Mouse (Mus musculus): ENCODE data around the gene Capn12. TPM values are rescaled to one million over a fixed set of nuclear protein-coding genes. Genes with fewer than 3 reads are reported as not detected.

Capn12 gene
- polyA plus RNA-seq, 1 experiment from 2014 or later: 1.9 TPM

GRCm38 (mm10) chr7:28849700-28850236 is 31.5 kb upstream of the Capn12 start:
- H3K4me2 ChIP-seq (replicated peaks; ENCODE audit: low read depth): no peak overlapping the region
- peak; percentile 70 for DNase-seq (ENCODE audit: low spot score)
- WGBS: 25% methylated on average over 1 of the region's 1 CpGs
- no peak overlapping the region for H3K4me3 ChIP-seq (ENCODE audit: low read depth, low read length)
- H3K4me1 ChIP-seq (replicated peaks; ENCODE audit: control insufficient read depth, insufficient read depth): peaks cover 3% of the 10 kb centered on the region; the same call in 1 of the 2 replicates
- H3K9me3 ChIP-seq (ENCODE audit: control insufficient read depth, low read length): no peaks in the 10 kb centered on the region
- peak overlapping the region; percentile 84 for H3K27ac ChIP-seq (replicated peaks)
- no peak for TF ChIP-seq CTCF (IDR thresholded peaks at IDR 0.05; ENCODE audit: low read depth)
- no peak for TF ChIP-seq EP300 (optimal IDR thresholded peaks at IDR 0.05)
- peak; percentile 86 for ATAC-seq (ENCODE audit: low FRiP score, low TSS enrichment)
- H3K36me3 ChIP-seq (ENCODE audit: control insufficient read depth, insufficient read depth, low read length): no peaks in the 10 kb centered on the region
- no peaks in the 10 kb centered on the region for H3K27me3 ChIP-seq (ENCODE audit: control insufficient read depth, insufficient read depth, low read length)
- no peak overlapping the region for H3K9ac ChIP-seq (ENCODE audit: low read length)

- Histone ChIP-seq H3K4me3 (ENCODE audit: low read depth, low read length) (no peak overlapping the region), H3K4me1 (replicated peaks; ENCODE audit: control insufficient read depth, insufficient read depth) (peaks cover 3% of the 10 kb centered on the region; the same call in 1 of the 2 replicates), H3K36me3 (ENCODE audit: control insufficient read depth, insufficient read depth, low read length) (no peaks in the 10 kb centered on the region), H3K9me3 (ENCODE audit: control insufficient read depth, low read length) (no peaks in the 10 kb centered on the region), H3K27ac (replicated peaks) (peak overlapping the region; percentile 84; the same call in 1 of the 2 replicates), H3K4me2 (replicated peaks; ENCODE audit: low read depth) (no peak overlapping the region), H3K9ac (ENCODE audit: low read length) (no peak overlapping the region), H3K27me3 (ENCODE audit: control insufficient read depth, insufficient read depth, low read length) (no peaks in the 10 kb centered on the region)
- 70% methylated on average over 4 of the region's 4 CpGs for WGBS
- no peak for TF ChIP-seq EP300 (optimal IDR thresholded peaks at IDR 0.05)
- ATAC-seq (ENCODE audit: low FRiP score, low TSS enrichment): no peak
- DNase-seq (ENCODE audit: low spot score): peak; percentile 38
These were observed 30.6 kb upstream of the Capn12 start for GRCm38 (mm10) chr7:28850642-28851041.

GRCm38 (mm10) chr7:28859953-28860352 is 21.3 kb upstream of the Capn12 start:
- 72% methylated on average over 2 of the region's 2 CpGs for WGBS
- no peak for TF ChIP-seq EP300 (optimal IDR thresholded peaks at IDR 0.05)
- no peak for TF ChIP-seq CTCF (IDR thresholded peaks at IDR 0.05; ENCODE audit: low read depth)
- H3K4me2 ChIP-seq (replicated peaks; ENCODE audit: low read depth): no peak overlapping the region
- ATAC-seq (ENCODE audit: low FRiP score, low TSS enrichment) (peak; percentile 90), DNase-seq (ENCODE audit: low spot score) (peak; percentile 57)
- H3K9me3 ChIP-seq (ENCODE audit: control insufficient read depth, low read length): no peaks in the 10 kb centered on the region
- H3K27me3 ChIP-seq (ENCODE audit: control insufficient read depth, insufficient read depth, low read length): no peaks in the 10 kb centered on the region
- no peak overlapping the region for H3K9ac ChIP-seq (ENCODE audit: low read length)
- H3K36me3 ChIP-seq (ENCODE audit: control insufficient read depth, insufficient read depth, low read length): no peaks in the 10 kb centered on the region
- peaks cover 4% of the 10 kb centered on the region; the same call in 1 of the 2 replicates for H3K4me1 ChIP-seq (replicated peaks; ENCODE audit: control insufficient read depth, insufficient read depth)
- no peak overlapping the region for H3K4me3 ChIP-seq (ENCODE audit: low read depth, low read length)
- peak overlapping the region; percentile 67 for H3K27ac ChIP-seq (replicated peaks)

- no peaks in the 10 kb centered on the region for H3K27me3 ChIP-seq (ENCODE audit: control insufficient read depth, insufficient read depth, low read length)
- 84% methylated on average over 6 of the region's 6 CpGs for WGBS
- H3K4me2 ChIP-seq (replicated peaks; ENCODE audit: low read depth): no peak overlapping the region
- ATAC-seq (ENCODE audit: low FRiP score, low TSS enrichment): no peak
- no peak for DNase-seq (ENCODE audit: low spot score)
- no peaks in the 10 kb centered on the region for H3K9me3 ChIP-seq (ENCODE audit: control insufficient read depth, low read length)
- H3K9ac ChIP-seq (ENCODE audit: low read length): no peak overlapping the region
- TF ChIP-seq EP300 (optimal IDR thresholded peaks at IDR 0.05) (no peak), CTCF (IDR thresholded peaks at IDR 0.05; ENCODE audit: low read depth) (peak; percentile 44)
- no peak overlapping the region for H3K27ac ChIP-seq (replicated peaks)
- peaks cover 4% of the 10 kb centered on the region; the same call in 1 of the 2 replicates for H3K4me1 ChIP-seq (replicated peaks; ENCODE audit: control insufficient read depth, insufficient read depth)
- H3K36me3 ChIP-seq (ENCODE audit: control insufficient read depth, insufficient read depth, low read length): no peaks in the 10 kb centered on the region
- no peak overlapping the region for H3K4me3 ChIP-seq (ENCODE audit: low read depth, low read length)
These were observed 20.3 kb upstream of the Capn12 start for GRCm38 (mm10) chr7:28860898-28861297.

- H3K27me3 ChIP-seq (ENCODE audit: control insufficient read depth, insufficient read depth, low read length): no peaks in the 10 kb centered on the region
- DNase-seq (ENCODE audit: low spot score): peak; percentile 63
- 63% methylated on average over 15 of the region's 15 CpGs for WGBS
- no peaks in the 10 kb centered on the region for H3K9me3 ChIP-seq (ENCODE audit: control insufficient read depth, low read length)
- peaks cover 4% of the 10 kb centered on the region; the same call in 1 of the 2 replicates for H3K4me1 ChIP-seq (replicated peaks; ENCODE audit: control insufficient read depth, insufficient read depth)
- H3K9ac ChIP-seq (ENCODE audit: low read length): no peak overlapping the region
- peak; percentile 49 for ATAC-seq (ENCODE audit: low FRiP score, low TSS enrichment)
- peak overlapping the region; percentile 73 for H3K27ac ChIP-seq (replicated peaks)
- no peak overlapping the region for H3K4me3 ChIP-seq (ENCODE audit: low read depth, low read length)
- no peaks in the 10 kb centered on the region for H3K36me3 ChIP-seq (ENCODE audit: control insufficient read depth, insufficient read depth, low read length)
- peak overlapping the region; percentile 14; the same call in 1 of the 2 replicates for H3K4me2 ChIP-seq (replicated peaks; ENCODE audit: low read depth)
- TF ChIP-seq CTCF (IDR thresholded peaks at IDR 0.05; ENCODE audit: low read depth) (peak; percentile 34; the same call in 1 of the 2 replicates), EP300 (optimal IDR thresholded peaks at IDR 0.05) (no peak)
These were observed 18.3 kb upstream of the Capn12 start for GRCm38 (mm10) chr7:28862817-28863499.

- Histone ChIP-seq H3K27me3 (ENCODE audit: control insufficient read depth, insufficient read depth, low read length) (no peaks in the 10 kb centered on the region), H3K4me2 (replicated peaks; ENCODE audit: low read depth) (peak within 1 kb of the TSS; percentile 52), H3K4me3 (ENCODE audit: low read depth, low read length) (peak within 1 kb of the TSS; percentile 24), H3K27ac (replicated peaks) (peak within 1 kb of the TSS; percentile 73), H3K36me3 (ENCODE audit: control insufficient read depth, insufficient read depth, low read length) (no peaks in the 10 kb centered on the region), H3K9ac (ENCODE audit: low read length) (peak within 1 kb of the TSS; percentile 24), H3K9me3 (ENCODE audit: control insufficient read depth, low read length) (no peaks in the 10 kb centered on the region), H3K4me1 (replicated peaks; ENCODE audit: control insufficient read depth, insufficient read depth) (peaks cover 4% of the 10 kb centered on the region; the same call in 1 of the 2 replicates)
- TF ChIP-seq EP300 (optimal IDR thresholded peaks at IDR 0.05): no peak
- TF ChIP-seq CTCF (IDR thresholded peaks at IDR 0.05; ENCODE audit: low read depth): no peak
- DNase-seq (ENCODE audit: low spot score) (no peak), ATAC-seq (ENCODE audit: low FRiP score, low TSS enrichment) (no peak)
- 68% methylated on average over 6 of the region's 6 CpGs for WGBS
These were observed 17.7 kb upstream of the Capn12 start, which contains the start of gene Lgals7 for GRCm38 (mm10) chr7:28863540-28863939. Gene Lgals7, plus strand, starts transcription at chr7:28863853.
